Mouse (Mus musculus) left cerebral cortex, adult 8-10 months (tissue): ENCODE results near the gene Rgl1. TPM values are rescaled to one million over a fixed set of nuclear protein-coding genes. Genes with fewer than 3 reads are reported as not detected.
A peak's percentile ranks its signal among the peaks of the same experiment; 100 is the strongest.

Experiments used
- DNase-seq, 2 experiments: peaks; one replicate each; pipeline ENCODE4 v3.0.0; 2022; ENCODE audit warnings: low spot score in 2 of 2
- total RNA-seq, 4 experiments: library from RNA; stranded (reverse); gene quantifications; 2 replicates each; pipeline ENCODE4 v1.2.4; 2022

Gene Rgl1
- total RNA-seq, 4 experiments from 2014 or later: 100 to 110 (median 103) TPM

DNA sequence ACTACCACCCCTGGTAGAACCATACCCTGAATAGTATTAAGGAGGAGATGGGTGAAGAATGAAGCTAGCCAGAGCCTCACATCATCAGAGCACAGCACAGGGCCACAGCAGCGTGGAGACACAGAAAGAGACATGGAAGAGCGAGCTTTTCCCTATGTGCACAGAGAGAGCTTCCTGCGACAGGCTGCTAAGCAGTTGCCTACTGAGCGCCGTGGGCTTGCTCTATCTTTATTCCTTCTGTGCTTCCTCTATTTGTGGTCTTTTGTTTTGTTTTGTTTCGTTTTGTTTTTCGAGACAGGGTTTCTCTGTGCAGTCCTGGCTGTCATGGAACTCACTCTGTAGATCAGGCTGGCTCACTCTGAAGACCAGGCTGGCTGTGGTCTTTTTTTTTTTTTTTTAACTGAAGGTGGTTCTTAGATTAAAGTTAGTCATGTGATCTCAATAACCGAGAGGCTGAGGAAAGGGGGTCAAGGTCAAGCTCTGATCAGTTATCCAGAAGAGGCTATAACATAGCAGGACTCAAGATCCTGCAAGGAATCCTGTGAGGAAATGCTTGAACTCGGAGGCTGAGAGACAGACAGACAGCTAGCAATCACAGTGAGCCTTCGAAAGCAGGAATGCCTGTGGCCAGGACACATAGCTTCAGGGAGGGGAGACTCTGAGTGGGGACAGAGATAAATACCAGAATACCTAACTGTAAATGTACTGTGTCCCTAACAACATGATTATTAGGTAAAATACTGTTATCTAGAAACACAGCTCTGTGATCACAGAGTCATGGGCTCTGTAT is 150.0 kb downstream of the Rgl1 start:
- no peak for DNase-seq

DNA sequence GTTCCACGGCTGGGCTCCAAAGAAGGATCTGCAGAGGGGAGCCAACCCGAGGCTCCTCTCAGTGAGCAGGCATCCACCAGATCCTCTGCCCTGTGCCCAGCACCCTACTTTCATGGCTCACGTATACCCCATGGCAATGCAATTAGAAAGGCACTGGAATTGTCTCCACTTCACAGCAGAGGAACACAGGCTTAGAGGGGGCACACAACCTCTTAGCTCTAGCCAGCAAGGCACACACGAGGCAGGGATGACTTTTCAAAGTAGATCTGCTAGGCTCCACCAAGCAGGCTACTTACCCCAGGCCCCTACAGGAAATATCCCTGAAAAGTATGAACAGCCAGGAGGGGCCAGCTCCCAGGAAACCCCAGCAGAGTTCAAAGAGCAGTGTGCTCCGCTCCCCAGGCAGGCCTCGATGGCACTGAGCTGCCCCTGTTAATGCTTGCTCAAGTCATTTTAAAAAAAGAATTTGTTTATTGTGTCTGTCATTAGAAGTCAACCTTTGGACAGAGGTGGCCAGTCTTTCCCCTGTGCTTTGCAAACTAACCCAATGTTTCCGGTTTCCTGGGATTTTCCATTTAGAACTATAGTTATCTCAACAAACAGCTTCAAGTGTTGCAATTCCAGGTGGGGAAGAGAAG is 151.3 kb downstream of the Rgl1 start:
- no peak for DNase-seq

- no peak for DNase-seq
Observed at GRCm38 (mm10) chr1:152613158-152613857, 152.8 kb downstream of the Rgl1 start.

GRCm38 (mm10) chr1:152612535-152613157 is 153.5 kb downstream of the Rgl1 start:
- no peak for DNase-seq

- DNase-seq: no peak
Observed at GRCm38 (mm10) chr1:152609547-152609946, 156.6 kb downstream of the Rgl1 start.

DNA sequence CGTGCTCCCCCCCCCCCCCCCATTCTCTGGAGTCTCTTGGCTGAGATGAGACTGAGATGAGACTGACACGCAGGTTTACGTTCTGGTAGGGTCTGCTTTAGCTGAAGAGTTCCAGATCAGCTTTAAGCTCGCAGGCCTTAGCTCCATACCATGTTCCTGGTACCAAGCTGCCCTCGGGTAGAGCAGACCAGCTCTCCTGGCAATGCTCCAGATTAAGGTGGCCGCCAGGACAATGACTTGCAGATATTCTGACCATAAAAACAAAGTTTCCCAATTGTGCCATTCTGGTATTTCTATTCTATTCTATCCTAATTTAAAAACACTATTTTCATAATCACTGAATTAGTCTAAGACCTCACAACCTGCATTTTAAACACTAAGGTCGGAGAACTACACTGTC is 157.1 kb downstream of the Rgl1 start:
- DNase-seq: no peak

GRCm38 (mm10) chr1:152607765-152608164 is 158.4 kb downstream of the Rgl1 start:
- DNase-seq: no peak

GRCm38 (mm10) chr1:152606727-152607126 is 159.4 kb downstream of the Rgl1 start:
- no peak for DNase-seq

GRCm38 (mm10) chr1:152605895-152606625 is 160.1 kb downstream of the Rgl1 start:
- no peak for DNase-seq

- no peak for DNase-seq
Observed at GRCm38 (mm10) chr1:152604147-152604546, 162.0 kb downstream of the Rgl1 start.

DNA sequence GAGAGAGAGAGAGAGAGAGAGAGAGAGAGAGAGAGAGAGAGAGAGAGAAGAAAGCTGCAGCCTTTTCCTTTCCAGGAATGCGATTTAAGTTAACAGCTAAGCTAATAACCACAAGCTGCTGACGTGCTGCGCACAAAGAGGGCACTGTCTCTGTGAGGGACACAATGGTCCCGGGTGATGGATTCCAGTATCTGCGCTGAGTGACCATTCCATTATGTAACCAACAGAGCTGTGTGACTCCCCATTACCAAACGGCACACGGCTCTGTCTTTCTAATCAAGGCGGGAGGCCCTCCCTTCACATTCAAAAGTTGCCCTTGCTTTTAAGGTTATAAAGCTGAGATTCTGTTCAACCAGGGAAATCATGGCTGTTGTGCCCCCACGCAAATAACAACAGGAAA is 162.5 kb downstream of the Rgl1 start:
- DNase-seq: no peak

- DNase-seq: no peak
Observed at GRCm38 (mm10) chr1:152600494-152600893, 165.7 kb downstream of the Rgl1 start.

DNA sequence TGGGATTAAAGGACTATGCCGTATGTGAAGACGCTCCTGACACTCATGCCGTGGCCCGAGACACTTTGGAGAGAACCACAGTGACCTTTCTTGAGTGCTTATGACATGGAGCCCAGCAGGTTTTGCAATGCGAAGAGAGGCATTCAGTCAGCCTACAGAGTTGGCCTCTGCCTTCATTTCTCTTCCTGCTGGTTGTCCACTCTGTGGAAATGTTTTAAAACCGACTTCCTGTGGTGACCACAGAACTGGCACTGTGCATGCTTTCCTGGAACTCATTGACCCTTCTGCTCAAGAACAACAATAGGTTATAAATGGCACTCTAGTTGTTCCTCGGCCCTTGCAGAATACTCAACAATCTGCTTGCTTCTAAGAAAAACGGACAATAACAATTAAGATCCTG is 166.8 kb downstream of the Rgl1 start:
- DNase-seq: no peak

- no peak for DNase-seq
Observed at GRCm38 (mm10) chr1:152594690-152595089, 171.5 kb downstream of the Rgl1 start.

- DNase-seq: peak in 1 of 2 experiments; percentile 34
Observed at GRCm38 (mm10) chr1:152593831-152594549, 172.2 kb downstream of the Rgl1 start.

- DNase-seq: no peak
Observed at GRCm38 (mm10) chr1:152593382-152593781, 172.8 kb downstream of the Rgl1 start.

- DNase-seq: no peak
Observed at GRCm38 (mm10) chr1:152592609-152593008, 173.5 kb downstream of the Rgl1 start.

GRCm38 (mm10) chr1:152591746-152592498 is 174.2 kb downstream of the Rgl1 start:
- DNase-seq: no peak

DNA sequence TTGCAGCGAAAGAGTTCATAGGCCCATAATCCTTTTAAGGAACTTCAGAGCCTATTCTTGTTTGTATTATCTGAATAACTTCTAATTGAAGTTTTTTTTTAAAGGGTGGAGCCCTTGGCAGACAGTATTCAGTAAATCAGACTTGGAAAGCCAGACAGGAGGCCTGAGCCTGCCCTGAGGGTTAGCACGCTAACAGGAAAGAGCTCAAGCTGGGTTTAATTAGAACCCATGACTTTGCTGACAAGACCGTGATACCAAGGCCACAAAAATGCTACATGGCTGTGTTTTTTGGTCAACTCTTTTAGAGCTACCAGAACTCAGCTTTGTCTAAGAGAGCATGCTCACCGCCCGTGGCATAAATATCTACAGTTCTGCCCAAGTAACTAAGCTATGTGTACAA is 175.8 kb downstream of the Rgl1 start:
- DNase-seq: no peak
